Mouse (Mus musculus): ENCODE measurements around the gene 2310030G06Rik.

The 2310030G06Rik gene

DNA sequence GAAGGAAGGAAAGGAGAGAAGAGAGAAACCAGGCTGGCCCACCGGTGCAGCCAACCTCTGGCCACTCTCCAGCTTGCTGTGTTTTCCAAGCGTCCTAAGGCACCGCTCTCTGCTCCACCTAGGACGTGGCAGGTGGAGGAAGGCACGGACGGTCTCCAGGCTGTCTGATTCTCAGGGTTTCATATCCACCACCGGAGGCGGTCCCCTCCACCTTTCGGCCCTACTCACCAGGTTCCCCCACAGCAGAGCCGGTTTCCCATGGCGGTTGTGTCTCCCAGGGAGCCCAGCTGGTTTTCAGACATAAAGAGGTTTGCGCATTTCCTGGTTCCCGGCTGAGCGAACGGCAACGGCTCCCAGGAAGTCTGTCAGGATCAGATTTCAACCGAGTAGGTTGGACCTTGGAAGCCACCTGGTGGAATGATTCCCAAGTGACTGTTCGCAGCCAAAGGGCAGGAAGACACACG is at the start of gene 2310030G06Rik:
Gene 2310030G06Rik (minus strand): TSS at position 323 of the 464 bp plus-strand sequence.
- peak; percentile 41 to 52 for DNase-seq

DNA sequence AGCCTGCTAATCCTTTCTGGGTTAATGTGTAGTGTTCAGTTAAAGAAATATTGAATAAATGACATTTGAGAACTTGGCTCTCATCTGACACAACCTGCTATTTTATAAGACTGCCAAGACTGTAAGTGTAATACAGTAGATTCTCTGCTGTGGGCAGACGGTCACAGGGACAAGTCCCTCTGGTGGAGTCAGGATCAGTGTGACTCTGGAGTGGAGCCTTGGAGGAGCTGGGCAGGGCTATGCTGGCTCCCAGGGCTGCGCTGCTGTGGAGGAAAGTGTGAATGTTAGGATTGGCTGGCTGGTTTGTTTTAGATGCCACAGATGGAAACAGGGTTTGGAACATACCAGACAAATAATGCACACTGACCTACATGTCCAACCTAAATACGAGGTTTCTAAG is 48.9 kb upstream of the 2310030G06Rik start:
- DNase-seq = no peak

DNA sequence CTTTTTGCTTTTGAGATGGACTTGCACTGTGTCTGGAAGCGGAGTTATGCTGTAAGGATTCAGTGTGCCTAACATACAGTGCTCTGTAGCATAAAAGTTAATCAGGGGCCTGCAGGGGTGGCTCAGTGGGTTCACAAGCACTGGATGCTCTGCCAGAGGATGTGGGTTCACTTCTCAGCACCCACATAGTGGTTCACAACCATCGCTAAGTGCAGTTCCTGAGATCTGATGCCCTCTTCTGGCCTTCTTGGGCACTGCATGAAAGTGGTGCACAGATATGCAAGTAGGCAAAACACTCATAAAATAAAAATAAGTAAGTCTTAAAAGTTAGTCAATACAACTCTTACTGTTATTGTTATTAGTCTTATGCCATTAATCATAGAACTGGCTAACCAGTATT is 35.8 kb upstream of the 2310030G06Rik start:
- DNase-seq = peak in 1 of 2 experiments; percentile 24

DNA sequence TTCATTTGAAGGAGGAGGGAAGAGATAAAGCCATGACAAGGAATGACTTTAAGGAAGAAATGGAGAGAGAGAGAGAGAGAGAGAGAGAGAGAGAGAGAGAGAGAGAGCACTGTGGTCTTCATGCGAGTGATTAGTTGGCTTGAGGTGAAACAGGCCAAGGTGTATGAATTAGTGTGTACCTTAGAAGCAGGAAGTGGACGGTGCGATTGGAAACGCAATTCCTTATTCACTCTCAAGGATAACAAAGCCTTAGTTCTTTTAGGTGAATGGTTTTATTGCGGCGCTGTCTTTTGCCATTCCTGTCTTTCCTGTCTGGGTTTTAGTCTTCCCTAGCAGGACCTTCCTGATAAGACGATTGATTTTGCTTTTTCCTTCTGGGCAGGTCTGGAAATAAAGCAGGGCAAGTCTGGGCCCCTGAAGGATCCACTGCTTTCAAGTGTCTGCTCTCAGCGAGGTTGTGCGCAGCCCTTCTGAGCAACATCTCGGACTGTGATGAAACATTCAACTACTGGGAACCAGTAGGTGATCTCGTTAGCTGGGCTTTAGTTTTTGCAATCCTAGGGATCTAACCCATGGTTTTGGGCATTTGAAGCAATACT is 29.9 kb upstream of the 2310030G06Rik start:
- no peak for DNase-seq

DNA sequence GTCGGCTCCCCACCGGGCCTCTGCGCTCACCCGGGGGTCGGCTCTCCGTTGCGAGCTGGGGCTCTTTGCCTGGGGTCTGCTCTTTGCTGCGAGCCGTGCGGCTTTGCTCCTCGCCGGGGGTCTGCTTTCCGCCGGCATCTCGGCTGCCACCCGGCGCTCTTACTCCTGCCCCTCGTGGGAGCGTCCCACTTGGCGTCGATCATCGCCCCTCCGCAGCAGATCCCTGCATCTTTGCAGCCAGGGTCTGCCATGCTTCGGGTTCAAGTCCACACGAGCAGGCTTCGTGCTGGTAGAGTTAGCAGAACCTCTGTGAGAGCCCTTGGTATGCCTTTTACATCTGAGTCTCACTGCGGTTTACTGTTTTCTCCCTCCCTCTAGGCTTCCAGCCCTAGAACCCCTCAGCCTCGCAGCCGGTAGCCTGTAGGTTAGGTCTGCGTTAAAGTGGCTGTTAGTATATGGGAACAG is 29.4 kb upstream of the 2310030G06Rik start:
- DNase-seq = no peak

DNA sequence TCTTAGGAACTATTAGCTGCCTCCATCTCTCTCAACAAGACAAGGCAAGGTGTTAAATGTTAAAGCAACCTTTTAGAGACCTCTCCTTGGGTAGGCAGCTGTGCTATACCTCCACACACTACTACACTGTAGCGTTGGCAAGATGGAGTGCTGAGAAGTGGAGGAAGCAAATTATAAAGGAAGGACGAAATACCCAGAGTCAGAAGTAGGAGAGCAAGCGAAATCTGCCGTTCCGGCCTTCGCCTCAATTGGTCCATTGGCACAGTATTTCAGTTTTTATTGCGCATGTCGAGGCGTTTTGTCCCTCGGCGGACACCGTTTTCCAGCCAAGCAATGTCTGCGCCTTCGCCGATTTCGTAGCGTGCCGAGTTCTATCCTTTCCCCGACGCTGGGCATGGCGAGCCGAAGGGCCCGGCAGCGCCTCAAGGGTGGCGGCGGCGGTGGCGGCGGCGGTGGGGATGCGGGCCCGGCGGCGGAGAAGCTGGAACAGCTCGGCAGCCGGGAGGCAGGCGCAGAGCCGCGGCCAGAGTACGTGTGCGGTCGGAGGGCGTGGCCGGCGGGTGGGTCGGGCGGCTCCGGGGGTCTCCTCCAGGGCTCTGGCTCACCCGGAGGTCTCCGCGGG is 28.8 kb upstream of the 2310030G06Rik start, which contains the start of the genes Alg9 and 1110032A03Rik:
Gene Alg9 (plus strand): TSS at position 29 of the 622 bp plus-strand sequence.
Gene 1110032A03Rik (minus strand): TSS at position 530 of the 622 bp plus-strand sequence.
- peak; percentile 86 to 92 for DNase-seq

DNA sequence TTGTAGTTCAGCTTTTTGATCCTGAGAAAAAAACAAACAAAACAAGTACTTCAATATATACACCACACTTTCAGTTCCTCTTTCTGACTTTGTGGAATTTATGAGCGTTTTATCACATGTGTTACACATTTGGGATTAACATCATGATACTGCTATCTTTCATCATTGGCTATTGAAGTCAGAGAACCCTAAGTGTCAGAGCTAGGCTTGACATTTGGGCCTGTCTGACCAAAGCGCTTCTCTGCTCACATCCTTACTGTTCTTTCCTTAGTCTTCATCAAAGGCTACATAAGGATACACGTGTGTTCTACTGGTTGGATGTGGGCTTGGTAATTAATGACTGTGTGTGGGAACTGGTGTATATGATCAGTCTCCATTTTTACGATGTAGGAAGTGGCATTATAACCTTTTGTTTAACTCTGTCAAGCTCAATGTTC is 27.7 kb upstream of the 2310030G06Rik start:
- no peak for DNase-seq

DNA sequence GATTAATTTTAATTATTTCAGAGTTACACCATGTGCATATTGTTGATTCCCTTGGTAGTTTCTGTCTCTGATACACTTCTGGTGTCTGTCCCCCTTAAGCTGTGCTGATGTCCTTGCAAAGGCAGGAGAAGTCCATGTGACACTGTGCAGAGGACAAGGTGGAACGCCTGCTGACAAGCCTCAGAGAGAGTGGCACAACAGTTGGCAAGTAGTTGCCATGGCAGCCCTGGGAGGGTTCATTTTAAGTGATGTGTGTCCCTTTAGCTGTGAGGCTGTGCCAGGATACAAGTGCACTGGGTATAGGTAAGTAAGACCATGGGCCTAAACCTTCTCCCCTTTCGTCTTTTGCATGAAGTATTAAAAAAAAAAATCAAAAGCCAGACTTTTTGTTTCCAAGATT is 23.7 kb upstream of the 2310030G06Rik start:
- no peak for DNase-seq

DNA sequence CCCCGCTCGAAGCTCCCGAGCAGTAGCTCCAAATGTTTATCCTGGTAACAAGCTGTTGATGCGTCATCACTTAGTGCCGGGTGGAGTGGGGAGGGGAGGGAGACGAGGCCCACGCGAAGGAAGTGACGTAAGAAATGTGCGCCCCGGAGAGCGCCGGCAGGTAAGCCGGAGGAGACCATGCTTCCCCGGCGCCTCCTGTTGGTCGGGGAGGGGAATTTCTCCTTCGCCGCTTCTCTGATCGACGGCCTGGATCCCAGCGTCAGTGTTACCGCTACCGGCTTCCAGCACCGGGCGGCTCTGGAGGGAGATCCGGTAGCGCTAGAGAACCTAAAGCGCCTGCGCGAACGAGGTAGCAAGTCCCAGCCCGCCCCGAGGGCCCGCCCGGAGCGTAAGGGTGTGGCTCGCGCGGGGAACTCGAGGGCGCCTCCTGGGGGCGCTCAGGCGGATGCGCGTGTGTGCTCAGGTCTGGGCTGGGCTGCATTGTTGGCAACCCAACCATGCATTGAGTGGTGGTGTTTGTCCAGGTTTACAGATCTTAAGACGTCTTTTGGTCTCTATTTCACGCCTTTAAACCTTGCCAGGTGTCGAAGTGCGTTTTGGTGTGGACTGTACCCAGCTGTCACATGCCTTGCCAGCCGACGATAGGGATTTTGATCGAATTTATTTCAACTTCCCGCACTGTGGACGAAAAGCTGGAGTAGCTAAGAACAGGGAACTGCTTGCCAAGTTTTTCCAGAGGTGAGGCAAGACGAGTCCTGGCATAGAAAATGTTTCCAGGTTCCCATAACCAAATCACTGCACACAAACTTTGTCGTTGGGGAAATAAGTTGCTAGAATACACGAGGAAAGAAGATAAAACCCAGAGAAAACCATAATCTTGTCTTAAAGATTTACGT is 22.0 kb upstream of the 2310030G06Rik start, which contains the start of gene Fdxacb1:
Gene Fdxacb1 (plus strand): TSS at position 130 of the 896 bp plus-strand sequence.
- DNase-seq = peak; percentile 99

DNA sequence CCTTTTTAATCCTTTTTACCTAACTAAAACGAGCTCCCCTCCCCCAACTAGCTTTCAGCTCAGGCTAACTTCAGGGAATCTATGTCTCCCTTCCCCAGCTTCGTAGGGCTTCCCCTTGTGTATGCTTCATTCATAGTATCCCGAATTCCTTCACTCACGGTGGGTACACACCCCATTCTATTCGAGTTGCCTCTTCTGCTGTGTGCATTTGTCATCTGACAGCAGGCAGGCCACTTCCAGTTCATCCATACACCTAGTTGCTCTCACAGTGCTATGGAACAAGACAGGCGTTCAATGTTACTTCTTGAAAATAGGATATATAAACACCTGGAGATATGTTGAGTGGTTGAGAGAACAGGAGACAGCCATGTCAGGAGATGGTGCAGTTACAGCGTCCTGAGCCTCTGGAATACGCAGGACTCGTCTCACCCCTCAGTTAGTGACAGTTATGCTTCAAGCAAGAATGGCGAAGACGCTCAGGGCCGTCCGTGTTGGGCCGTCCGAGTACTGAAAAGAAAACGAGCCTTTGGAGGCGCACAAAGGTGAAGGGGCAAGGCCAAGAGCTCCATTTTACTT is 21.3 kb upstream of the 2310030G06Rik start:
- DNase-seq = no peak

DNA sequence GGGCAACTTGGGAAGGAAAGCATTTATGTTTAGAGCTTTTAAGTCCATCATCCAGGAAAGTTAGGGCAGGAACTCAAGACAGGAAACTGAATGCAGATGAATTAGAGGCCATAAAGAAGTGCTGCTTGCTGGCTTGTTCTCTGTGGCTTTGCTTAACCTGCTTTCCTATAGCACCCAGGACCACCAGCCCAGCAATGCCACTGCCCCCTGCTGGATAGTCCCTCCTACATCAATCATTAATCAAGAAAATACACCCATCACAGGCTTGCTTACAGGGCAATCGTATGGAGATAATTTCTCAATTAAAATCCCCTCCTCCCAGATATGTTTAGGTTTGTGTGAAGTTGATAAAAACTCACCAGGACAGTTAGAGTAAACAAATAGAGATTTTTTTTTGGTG is 17.0 kb upstream of the 2310030G06Rik start:
- no peak for DNase-seq

DNA sequence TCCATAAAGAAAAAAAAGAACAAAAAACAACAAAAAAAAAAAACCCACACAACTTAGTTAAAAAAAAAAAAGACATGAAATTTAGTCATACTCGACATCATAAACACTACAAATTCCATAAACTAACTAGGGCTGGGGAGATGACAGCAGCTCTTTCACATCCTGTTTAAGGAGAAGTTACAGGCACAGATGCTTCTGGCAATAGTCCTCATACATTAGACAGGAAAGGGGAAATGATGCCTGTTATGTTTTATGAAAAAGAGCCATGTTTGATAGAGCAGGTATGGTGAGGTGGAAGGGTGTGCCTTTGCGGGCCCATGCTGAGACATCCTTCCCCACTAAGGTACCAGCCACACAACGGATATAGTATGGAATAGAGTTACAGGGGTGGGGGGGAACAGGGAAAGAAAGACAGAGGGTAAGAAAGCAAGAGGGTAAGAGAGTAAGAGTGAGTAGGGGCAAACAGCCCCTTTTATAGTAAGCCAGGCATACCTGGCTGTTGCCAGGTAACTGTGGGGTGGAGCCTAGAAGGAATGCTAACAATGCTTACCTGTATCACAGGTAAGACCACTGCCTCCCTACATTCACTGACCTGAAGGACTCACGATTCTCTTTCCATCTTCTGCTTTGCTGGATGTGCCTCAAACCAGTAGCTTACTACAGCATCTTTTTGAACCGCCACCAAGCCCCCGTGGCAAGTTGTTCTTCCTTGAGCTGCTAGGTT is 15.3 kb upstream of the 2310030G06Rik start:
- no peak for DNase-seq

DNA sequence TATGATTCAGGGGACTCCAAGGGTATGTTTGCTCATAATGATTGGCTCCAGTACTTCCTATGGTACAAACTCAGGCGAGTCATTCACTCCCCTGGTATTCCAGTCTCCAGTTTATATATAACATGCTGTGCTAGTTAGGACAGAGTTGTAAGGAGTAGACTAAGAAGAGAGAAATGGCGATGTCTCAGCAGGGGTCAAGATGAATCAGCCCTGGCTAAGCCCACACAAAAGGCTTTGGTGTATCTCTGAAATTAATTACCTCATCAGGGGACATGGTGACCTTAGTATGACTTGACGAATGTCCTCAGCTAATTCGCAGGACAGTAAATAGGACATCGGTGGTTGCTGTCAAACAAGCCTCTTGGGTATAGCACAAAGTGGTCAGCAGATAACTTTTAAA is 10.4 kb upstream of the 2310030G06Rik start:
- DNase-seq = no peak

DNA sequence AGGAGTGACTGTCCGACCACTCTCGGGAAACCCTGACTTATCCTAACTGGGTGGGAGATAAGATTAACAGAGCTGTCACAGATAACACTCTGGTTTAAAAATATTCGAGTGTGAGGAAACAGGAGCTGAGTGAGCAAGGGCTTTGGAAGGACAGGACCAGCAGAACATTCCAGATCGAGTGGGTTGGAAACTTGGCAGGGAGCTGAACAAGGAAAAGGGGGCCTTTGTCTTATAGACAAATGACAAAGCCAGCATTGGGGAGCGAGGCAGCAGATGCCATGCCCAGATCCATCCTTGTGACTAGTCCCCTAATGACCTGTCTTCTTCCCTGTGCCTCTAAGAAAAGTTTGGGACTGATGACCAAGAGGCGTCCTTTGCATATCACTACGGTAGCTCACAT is 7.6 kb upstream of the 2310030G06Rik start:
- no peak for DNase-seq

DNA sequence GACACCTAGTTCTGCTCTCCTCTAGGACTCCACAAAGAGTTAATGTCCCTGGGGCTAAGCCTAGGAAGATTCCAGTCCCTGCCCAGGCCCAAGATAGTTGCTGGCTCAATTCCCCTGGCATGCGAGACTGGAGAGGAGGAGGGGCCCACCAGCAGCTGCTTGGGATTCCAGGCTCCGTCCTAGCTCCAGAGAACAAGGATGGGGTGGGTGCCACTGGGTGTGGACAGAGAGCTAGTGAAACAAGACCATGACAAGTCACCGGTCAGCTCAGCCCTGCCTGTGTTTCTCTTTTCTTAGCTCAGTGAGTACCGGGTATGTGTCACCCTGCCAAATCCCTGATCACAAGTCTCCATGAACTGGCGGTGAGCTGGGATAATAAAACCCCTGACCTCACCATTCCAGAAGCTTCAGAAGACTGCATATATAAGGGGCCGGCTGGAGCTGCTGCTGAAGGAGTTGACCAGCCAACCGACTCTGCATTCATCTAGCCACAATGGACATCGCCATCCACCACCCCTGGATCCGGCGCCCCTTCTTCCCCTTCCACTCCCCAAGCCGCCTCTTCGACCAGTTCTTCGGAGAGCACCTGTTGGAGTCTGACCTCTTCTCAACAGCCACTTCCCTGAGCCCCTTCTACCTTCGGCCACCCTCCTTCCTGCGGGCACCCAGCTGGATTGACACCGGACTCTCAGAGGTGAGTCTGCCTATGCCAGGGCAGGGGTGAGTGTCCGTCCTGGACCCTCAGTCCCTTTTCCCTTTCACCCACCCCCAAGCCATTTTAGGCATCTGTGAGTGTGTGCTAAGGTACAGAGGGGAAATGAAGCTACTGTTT is 6.7 kb upstream of the 2310030G06Rik start:
- peak; percentile 69 to 76 for DNase-seq

DNA sequence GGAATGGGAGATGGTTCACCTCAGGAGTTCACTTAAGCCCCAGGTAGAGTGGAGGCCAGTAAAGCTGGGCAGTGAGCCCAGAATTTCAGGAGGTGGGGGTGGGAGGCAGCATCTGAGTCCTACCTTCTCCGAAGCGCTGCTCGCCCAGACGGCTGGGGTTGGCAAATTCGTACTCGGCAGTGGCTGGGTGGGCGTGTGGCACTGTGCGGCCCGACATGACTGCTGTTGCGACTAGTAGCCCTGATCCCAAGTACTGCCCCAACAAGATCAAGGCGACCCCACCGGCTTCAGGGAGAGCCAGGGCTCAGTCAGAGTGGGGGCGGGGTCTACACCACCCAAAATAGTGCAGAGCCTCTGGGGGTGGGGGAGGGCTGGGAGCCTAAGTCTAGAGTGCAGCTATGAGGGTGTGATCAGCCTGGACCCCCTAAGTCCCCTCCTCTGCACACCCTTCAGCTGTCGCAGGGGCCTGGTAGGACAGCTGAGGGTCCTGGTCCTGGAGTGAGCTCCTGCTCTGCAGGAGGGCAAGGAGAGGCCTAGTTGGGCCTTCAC is 5.8 kb upstream of the 2310030G06Rik start, which contains the start of gene Hspb2:
Gene Hspb2 (minus strand): TSS at position 301 of the 549 bp plus-strand sequence.
- DNase-seq = no peak

DNA sequence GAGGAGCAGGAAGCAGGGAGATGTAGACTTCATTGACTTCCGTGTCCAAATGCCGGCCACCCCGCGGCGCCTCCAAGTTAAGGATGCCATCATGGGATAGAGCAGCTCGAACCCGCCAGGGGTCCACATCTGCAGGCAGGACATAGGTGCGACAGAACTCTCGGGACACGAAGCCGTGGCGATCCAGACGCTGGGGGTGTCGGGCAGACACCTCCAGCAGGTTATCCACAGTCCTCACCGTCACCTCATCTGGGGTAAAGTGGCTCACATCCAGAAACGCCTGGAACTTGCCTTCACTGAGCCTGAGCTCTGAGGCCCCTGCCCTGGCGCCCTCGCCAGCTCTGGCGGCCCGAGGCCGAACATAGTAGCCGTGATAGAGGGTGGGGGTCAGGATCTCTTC is 5.0 kb upstream of the 2310030G06Rik start, which contains the start of gene Cryab:
Gene Cryab (plus strand): TSS at position 3 of the 400 bp plus-strand sequence.
- DNase-seq = no peak

DNA sequence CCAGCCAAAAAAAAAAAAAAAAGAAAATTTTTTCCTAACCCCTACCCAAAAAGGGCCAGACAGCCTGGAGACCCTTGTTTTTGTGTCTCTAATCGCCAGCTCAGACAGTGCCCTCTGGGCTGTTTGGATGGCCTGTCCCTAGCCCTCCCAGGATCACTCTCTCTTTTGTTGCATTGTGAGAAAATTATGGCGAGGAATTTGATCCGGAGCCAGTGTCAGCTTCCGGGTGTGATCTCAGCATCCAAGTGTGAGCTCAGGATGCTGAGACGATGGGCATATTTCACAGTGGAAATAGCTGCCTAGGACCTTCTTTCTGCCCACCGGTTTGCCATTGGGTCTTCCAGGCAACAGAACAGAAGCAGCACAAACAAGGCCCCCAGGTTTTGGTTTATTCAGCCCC is 4.4 kb upstream of the 2310030G06Rik start:
- DNase-seq = no peak

DNA sequence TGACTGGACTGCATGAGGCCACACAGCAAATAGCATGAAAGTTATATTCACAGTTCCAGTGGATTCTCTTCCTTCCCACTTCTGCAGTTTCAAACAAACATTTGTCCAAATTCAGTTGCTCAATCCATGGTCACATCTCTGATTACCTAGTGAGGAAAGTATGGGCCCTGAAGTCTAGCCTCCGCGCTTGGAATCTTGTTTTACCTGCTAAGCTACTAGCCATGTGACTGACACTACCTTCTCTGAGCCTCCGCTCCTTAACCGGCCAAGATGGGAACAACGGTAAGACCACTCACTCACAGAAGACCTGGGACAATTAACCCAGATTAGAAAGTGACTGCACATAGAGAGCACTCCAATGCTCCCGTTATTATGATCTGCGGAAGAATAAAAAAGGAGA is 530 bp downstream of the 2310030G06Rik start:
- DNase-seq = no peak

DNA sequence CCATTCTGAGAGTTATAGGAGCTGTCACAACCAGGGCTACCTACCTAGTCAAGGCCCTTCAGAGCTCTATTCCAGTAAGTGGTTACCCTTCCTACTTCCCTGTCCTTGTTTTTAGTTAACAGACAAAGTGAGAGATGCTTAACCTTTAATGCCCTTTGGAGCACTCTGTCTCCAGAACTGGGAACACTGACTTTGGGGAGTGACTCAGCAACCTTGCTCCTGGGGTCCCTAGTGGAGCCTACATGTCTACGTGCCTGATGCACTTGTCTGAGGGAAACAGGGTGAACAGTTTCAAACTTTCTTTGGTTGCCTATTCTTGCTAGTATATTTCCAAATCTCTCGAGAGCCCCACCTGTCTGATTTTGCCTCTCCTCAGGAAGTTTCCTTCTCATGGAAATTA is 3.6 kb downstream of the 2310030G06Rik start:
- no peak for DNase-seq

DNA sequence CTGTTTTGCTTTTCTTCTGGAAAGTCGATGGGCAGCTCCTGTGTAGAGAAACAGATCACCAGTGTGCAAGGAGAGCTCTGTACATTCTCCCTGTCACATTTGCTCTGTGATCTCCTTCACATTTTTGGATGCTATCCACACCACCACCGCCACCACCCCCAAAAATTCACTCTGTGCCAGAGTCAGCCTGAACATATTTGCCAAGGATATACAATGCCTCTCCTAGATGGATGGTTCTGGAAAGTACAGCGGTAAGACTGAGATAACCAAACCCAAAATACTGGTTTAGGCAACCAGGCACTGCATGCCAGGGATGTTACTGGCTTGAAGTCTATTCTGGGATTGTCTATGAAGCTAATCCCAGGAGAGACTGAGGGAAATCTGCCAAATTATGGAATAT is 4.1 kb downstream of the 2310030G06Rik start:
- DNase-seq = no peak
